Mouse (Mus musculus): Measurements from ENCODE around the gene Fam83c.

The Fam83c gene

DNA sequence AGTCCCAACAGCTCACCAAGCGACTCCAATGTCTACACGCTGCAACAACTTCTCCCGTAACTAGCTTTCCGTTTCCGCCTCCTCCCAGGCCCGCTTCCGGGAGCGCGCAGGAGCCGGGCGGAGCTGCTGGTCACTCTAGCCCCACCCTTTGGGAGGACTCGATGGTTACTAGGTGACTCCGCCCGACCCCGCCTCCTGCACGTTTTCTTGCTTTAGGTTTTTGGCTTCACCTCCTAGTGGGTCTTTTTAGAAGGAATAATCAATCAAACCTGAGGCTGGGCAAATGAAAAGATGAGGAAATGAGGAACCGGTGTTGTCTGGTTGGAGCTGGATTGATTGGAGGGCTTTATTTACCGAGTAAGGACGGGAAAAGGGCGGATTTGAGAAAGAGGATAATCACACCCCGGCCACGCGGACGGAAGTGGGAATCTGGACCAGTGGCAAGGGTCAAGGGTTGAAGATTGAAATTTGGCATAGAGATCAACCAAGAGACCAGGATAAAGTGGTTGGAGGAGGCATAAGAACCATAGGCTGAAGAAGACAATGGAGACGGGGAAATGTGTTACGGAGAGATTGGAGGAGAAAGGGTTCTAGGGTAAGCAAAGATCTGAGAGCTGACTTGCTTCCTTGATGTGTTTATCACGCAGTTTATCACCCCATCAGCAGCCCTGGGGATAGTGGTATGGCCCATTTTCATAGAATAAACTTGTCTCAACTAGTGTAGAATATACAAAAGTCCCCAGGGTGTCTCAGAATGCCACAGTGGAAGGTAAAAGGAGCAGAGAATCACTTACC is 7.8 kb downstream of the Fam83c start, which contains the start of gene Eif6:
Gene Eif6 (minus strand): TSS at position 296 of the 795 bp plus-strand sequence.
- peak; percentile 77 for DNase-seq (ENCODE audit: low spot score)

- peak; percentile 31 for DNase-seq (ENCODE audit: low spot score)
Observed at GRCm38 (mm10) chr2:155825904-155826629, 8.6 kb downstream of the Fam83c start.

DNA sequence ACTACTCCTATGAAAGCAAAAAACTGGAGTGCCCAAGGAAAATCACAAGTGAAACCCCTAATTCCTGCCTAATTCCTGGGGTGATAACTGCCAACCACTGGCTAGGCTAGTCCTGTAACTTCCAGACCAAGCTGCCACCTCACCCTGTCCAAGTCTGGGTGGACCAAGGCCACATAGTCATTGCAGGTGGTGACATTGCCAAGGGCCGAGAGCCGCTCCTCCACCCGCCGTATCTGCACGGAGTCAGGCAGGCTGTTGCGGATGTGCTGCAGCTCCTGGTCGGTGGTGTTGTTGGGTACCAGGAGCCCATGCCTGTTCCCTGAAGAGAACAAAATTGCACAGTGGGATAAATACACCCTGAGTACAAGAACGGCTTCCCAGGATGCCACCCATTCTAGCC is 10.9 kb downstream of the Fam83c start:
- DNase-seq (ENCODE audit: low spot score), result no peak

GRCm38 (mm10) chr2:155820779-155821178 is 13.9 kb downstream of the Fam83c start:
- no peak for DNase-seq (ENCODE audit: low spot score)

DNA sequence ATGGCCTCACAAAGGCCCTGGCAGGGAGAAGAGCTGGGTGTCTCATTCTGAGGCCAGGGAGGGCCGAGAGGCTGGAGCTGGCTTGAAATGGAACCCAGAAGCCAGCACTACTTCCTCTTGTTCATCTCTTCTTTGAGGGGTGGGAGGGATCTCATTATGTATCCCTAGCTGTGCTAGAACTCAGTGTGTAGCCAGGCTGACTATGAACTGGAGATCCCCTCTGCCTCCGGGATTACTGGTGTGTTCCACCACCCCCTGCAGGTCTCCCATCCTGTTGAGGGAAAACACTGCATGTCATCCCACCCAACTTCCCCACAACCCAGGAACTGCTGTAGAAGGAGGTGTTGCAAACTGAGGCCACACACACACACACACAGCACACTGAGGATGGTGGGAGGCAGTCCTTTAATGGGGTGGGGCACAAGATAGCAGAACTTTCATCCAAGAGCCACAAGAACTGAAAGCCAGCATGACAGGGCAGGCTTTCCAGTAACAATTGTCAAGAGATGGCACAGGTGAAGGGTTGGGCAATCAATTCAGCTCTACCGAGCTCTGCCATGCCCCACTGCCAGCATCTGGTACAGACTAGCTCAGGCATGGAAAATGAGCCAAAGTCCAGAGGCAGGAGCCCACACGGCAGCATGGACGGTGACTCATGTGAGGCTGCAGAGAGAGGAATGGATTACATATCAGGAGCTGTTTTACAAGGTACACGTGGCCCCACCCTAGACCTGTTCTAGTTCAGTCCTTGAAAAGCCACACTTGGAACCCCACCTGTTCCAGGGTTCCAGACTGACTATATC is 15.0 kb downstream of the Fam83c start:
- DNase-seq (ENCODE audit: low spot score), result no peak

- no peak for DNase-seq (ENCODE audit: low spot score)
Observed at GRCm38 (mm10) chr2:155819392-155819448, 15.4 kb downstream of the Fam83c start, which contains the start of gene BC029722. Gene BC029722, minus strand, starts transcription at chr2:155819426.

GRCm38 (mm10) chr2:155818596-155819391 is 15.9 kb downstream of the Fam83c start:
- peak; percentile 94 for DNase-seq (ENCODE audit: low spot score)

GRCm38 (mm10) chr2:155817301-155818245 is 17.1 kb downstream of the Fam83c start:
- DNase-seq (ENCODE audit: low spot score), result no peak

GRCm38 (mm10) chr2:155816179-155816578 is 18.5 kb downstream of the Fam83c start:
- no peak for DNase-seq (ENCODE audit: low spot score)

GRCm38 (mm10) chr2:155814829-155815228 is 19.8 kb downstream of the Fam83c start:
- no peak for DNase-seq (ENCODE audit: low spot score)

- no peak for DNase-seq (ENCODE audit: low spot score)
Observed at GRCm38 (mm10) chr2:155812637-155813036, 22.0 kb downstream of the Fam83c start.

DNA sequence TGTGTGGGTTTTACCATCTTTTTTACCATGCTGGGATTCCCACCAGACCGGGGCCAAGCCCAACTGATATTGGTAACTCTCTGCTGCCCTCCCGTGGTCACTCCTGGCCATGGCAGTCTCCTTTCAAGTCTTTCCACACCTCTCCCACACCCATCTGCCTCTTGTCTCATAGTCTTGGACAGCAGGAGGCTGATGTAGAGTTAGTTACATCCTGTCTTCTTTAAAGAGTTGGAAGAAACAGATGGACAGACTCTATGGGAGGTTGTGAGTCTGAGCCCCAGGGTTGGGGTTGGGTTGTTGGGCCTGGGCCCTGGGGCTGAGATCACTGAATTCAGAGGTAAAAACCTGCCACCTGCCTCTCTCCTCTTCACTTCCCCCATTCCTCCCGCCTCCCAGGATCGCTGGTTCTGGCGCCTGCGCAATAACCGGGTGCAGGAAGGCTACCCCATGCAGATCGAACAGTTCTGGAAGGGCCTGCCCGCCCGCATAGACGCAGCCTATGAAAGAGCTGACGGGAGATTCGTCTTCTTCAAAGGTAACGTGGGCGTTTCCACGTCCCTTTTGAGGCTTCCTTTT is 22.7 kb downstream of the Fam83c start:
- DNase-seq (ENCODE audit: low spot score), result peak; percentile 74

- no peak for DNase-seq (ENCODE audit: low spot score)
Observed at GRCm38 (mm10) chr2:155809620-155810019, 25.0 kb downstream of the Fam83c start.

DNA sequence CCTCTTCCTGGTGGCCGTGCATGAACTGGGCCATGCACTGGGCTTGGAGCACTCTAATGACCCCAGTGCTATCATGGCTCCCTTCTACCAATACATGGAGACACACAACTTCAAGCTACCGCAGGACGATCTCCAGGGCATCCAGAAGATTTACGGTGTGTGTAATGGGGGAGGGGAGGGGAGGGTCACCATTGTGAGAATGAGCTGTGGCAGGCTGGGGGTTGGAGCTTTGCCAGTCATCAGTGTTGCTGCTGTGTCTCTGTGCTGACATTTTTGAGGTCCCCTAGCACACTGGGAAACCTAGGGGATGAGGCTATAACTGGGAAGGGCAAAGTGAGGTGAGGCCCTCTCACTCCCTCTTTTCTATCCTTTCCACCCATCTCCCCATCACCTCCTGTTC is 27.2 kb downstream of the Fam83c start:
- DNase-seq (ENCODE audit: low spot score), result no peak

GRCm38 (mm10) chr2:155806548-155806947 is 28.1 kb downstream of the Fam83c start:
- DNase-seq (ENCODE audit: low spot score), result no peak

DNA sequence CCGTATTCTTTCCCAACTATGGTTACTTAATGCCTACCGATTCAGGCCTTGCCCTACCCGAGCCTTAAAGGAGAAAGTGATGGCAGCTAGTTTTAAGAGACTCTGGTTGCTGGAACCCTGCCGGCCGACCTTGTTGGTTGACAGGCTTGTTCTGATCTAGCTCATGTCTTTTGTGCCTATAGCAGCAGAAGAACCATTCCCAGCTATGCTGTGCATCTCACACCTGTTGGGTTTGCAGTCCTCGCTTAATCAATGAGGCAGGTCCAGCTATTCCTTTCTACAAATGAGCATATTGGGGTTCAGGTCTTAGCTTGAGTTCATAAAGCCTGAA is 28.8 kb downstream of the Fam83c start:
- DNase-seq (ENCODE audit: low spot score), result no peak

DNA sequence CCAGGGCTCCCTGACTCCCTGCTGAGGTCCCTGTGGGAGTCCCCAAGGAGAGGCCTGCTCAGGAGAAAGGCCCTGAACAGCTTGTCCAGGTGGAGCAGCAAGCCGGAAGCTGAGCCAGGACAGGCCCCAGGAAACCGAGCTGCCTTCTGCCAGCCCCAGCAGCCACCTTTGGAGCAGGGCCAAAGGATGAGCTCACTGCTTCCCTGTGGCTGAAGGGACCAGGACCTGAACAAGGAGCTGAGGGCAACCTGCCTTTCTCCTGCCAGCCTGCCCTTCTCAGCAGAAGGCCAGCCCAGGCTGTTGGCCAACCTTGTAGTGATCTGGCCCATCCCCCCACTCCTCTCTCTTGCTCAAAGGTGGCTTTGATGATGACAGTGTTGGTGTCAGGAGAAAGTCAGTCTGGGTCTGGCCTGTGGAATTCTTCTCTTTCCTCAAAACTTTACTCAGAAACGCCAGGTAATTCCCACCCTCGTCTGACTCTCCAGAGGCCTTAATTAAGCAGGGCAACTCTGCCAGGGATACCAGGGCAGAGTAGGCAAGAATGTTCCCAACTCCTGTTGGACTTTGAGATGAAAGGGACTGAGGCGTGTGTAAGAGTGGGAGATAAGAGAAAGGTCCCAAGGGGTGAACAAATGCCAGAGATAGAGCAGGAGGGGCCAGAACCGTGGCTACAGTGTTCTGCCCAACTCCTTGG is 29.3 kb downstream of the Fam83c start:
- DNase-seq (ENCODE audit: low spot score), result no peak

- DNase-seq (ENCODE audit: low spot score), result no peak
Observed at GRCm38 (mm10) chr2:155804053-155804452, 30.6 kb downstream of the Fam83c start.

GRCm38 (mm10) chr2:155802761-155803160 is 31.9 kb downstream of the Fam83c start:
- no peak for DNase-seq (ENCODE audit: low spot score)

- no peak for DNase-seq (ENCODE audit: low spot score)
Observed at GRCm38 (mm10) chr2:155798613-155799012, 36.0 kb downstream of the Fam83c start.

Measured in urinary bladder, postnatal 25 days (tissue).